Mouse (Mus musculus) kidney, embryonic 16.5 days (tissue): ENCODE data around the gene Cd63. TPM values are rescaled to one million over a fixed set of nuclear protein-coding genes. Genes with fewer than 3 reads are reported as not detected.

Source experiments
- ATAC-seq: fragments of 200-750 bp; cut with Nextera tagmentation; 2 replicates; pipeline ENCODE4 v1.8.0; 2017; ENCODE audit warnings: moderate TSS enrichment; ENCODE audit not compliant: low FRiP score, low TSS enrichment
- H3K27ac ChIP-seq: fragments of 300-500 bp; sonication (generic); 2 replicates; pipeline ENCODE4 v1.5.1; 2014; ENCODE audit warnings: low read length
- H3K27me3 ChIP-seq: fragments of 300-500 bp; sonication (generic); 2 replicates; pipeline ENCODE4 v1.6.1; 2014; ENCODE audit warnings: low read length, control low read depth, mixed read lengths; ENCODE audit not compliant: insufficient read depth
- H3K36me3 ChIP-seq: fragments of 300-500 bp; sonication (generic); 2 replicates; pipeline ENCODE4 v1.6.1; 2014; ENCODE audit warnings: low read length, control low read depth, mixed read lengths; ENCODE audit not compliant: insufficient read depth
- H3K4me1 ChIP-seq: fragments of 300-500 bp; sonication (generic); 2 replicates; pipeline ENCODE4 v1.6.1; 2014; ENCODE audit warnings: low read length, control low read depth, mixed read lengths; ENCODE audit not compliant: insufficient read depth
- H3K4me2 ChIP-seq: fragments of 300-500 bp; sonication (generic); replicated peaks from 2 replicates; pipeline ENCODE4 v1.6.1; 2014; ENCODE audit warnings: low read depth, low read length
- H3K4me3 ChIP-seq: fragments of 300-500 bp; sonication (generic); 2 replicates; pipeline ENCODE4 v1.5.1; 2014; ENCODE audit warnings: mild to moderate bottlenecking, low read length
- H3K9ac ChIP-seq: fragments of 300-500 bp; sonication (generic); replicated peaks from 2 replicates; pipeline ENCODE4 v1.6.1; 2014; ENCODE audit warnings: low read length
- H3K9me3 ChIP-seq: fragments of 300-500 bp; sonication (generic); 2 replicates; pipeline ENCODE4 v1.6.1; 2016; ENCODE audit warnings: low read length, control low read depth
- WGBS: fragments of 180-500 bp; shearing (Covaris S2); extraction: QIAGEN DNeasy Blood & Tissue Kit; methylation state at CpG from one replicate; pipeline ENCODE4 v1.1.7; 2014; 5-methylcytosine and 5-hydroxymethylcytosine counted together
- polyA plus RNA-seq: library from polyadenylated mRNA; unstranded; fragments of >200 nt; fragmentation: Nextera tagmentation; extraction: Ambion mirVana; gene quantifications from 2 replicates; pipeline ENCODE4 v1.2.1, GENCODE M21; 2015

The Cd63 gene
- polyA plus RNA-seq, 1 experiment from 2014 or later, result 850 TPM

GRCm38 (mm10) chr10:128890383-128891295 lies 10.2 kb upstream of the Cd63 start:
- Histone ChIP-seq H3K27ac (peak overlapping the region; percentile 94), H3K27me3 (no peaks in the 10 kb centered on the region; the same call in 1 of the 2 replicates), H3K4me3 (peak overlapping the region; percentile 82), H3K9ac (peak overlapping the region; percentile 87), H3K4me1 (peaks cover 37% of the 10 kb centered on the region), H3K4me2 (peak overlapping the region; percentile 94), H3K36me3 (peaks cover 15% of the 10 kb centered on the region), H3K9me3 (no peaks in the 10 kb centered on the region)
- peak; percentile 0; the same call in 1 of the 2 replicates for ATAC-seq
- WGBS, result under 1% methylated on average over 40 of the region's 40 CpGs

- peak within 1 kb of the TSS; percentile 94 for H3K27ac ChIP-seq
- peaks cover 43% of the 10 kb centered on the region for H3K4me1 ChIP-seq
- H3K4me2 ChIP-seq, result peak within 1 kb of the TSS; percentile 94
- peak within 1 kb of the TSS; percentile 87 for H3K9ac ChIP-seq
- peak within 1 kb of the TSS; percentile 82 for H3K4me3 ChIP-seq
- peaks cover 8% of the 10 kb centered on the region for H3K27me3 ChIP-seq
- peaks cover 7% of the 10 kb centered on the region for H3K36me3 ChIP-seq
- no peaks in the 10 kb centered on the region for H3K9me3 ChIP-seq
- peak; percentile 69 for ATAC-seq
- under 1% methylated on average over 55 of the region's 89 CpGs for WGBS
Observed at GRCm38 (mm10) chr10:128891296-128892094, 9.3 kb upstream of the Cd63 start, which contains the start of gene Gdf11. Gene Gdf11 (minus strand): TSS chr10:128891718.

- Histone ChIP-seq H3K4me1 (peaks cover 43% of the 10 kb centered on the region), H3K4me2 (peak overlapping the region; percentile 94), H3K27ac (peak overlapping the region; percentile 94), H3K36me3 (peaks cover 7% of the 10 kb centered on the region), H3K9me3 (no peaks in the 10 kb centered on the region), H3K4me3 (peak overlapping the region; percentile 82), H3K27me3 (peaks cover 14% of the 10 kb centered on the region), H3K9ac (peak overlapping the region; percentile 87)
- 2% methylated on average over 9 of the region's 9 CpGs for WGBS
- no peak for ATAC-seq
Observed at GRCm38 (mm10) chr10:128892246-128892645, 8.5 kb upstream of the Cd63 start.

- Histone ChIP-seq H3K27ac (no peak overlapping the region), H3K27me3 (peaks cover 14% of the 10 kb centered on the region), H3K4me3 (peak overlapping the region; percentile 17), H3K9me3 (no peaks in the 10 kb centered on the region), H3K4me2 (peak overlapping the region; percentile 35), H3K9ac (0 out of 2 replicates have a peak overlapping the region, but pooled peaks have one; percentile 41), H3K4me1 (peaks cover 26% of the 10 kb centered on the region), H3K36me3 (no peaks in the 10 kb centered on the region)
- no peak for ATAC-seq
- WGBS, result 0% methylated on average over 9 of the region's 9 CpGs
Observed at GRCm38 (mm10) chr10:128895437-128895836, 5.4 kb upstream of the Cd63 start.

- 5% methylated on average over 17 of the region's 17 CpGs for WGBS
- Histone ChIP-seq H3K27me3 (peaks cover 14% of the 10 kb centered on the region), H3K9ac (0 out of 2 replicates have a peak overlapping the region, but pooled peaks have one; percentile 41), H3K4me1 (peaks cover 23% of the 10 kb centered on the region), H3K27ac (no peak overlapping the region), H3K4me3 (peak overlapping the region; percentile 17), H3K36me3 (no peaks in the 10 kb centered on the region), H3K9me3 (no peaks in the 10 kb centered on the region), H3K4me2 (peak overlapping the region; percentile 35)
- ATAC-seq, result no peak
Observed at GRCm38 (mm10) chr10:128895952-128896693, 4.7 kb upstream of the Cd63 start.

GRCm38 (mm10) chr10:128896807-128897206 lies 4.0 kb upstream of the Cd63 start:
- Histone ChIP-seq H3K4me1 (peaks cover 23% of the 10 kb centered on the region), H3K9me3 (no peaks in the 10 kb centered on the region), H3K27ac (no peak overlapping the region), H3K36me3 (no peaks in the 10 kb centered on the region), H3K9ac (no peak overlapping the region), H3K4me2 (no peak overlapping the region), H3K4me3 (no peak overlapping the region), H3K27me3 (peaks cover 14% of the 10 kb centered on the region)
- ATAC-seq, result no peak
- WGBS, result 48% methylated on average over 1 of the region's 1 CpGs

- Histone ChIP-seq H3K36me3 (no peaks in the 10 kb centered on the region), H3K9ac (no peak overlapping the region), H3K4me3 (no peak overlapping the region), H3K27me3 (peaks cover 14% of the 10 kb centered on the region), H3K4me2 (no peak overlapping the region), H3K27ac (no peak overlapping the region), H3K9me3 (no peaks in the 10 kb centered on the region), H3K4me1 (peaks cover 19% of the 10 kb centered on the region)
- 0% methylated on average over 1 of the region's 1 CpGs for whole genome bisulfite sequencing
- no peak for ATAC-seq
Observed at GRCm38 (mm10) chr10:128897501-128897900, 3.3 kb upstream of the Cd63 start.

GRCm38 (mm10) chr10:128899759-128900490 lies 864 bp upstream of the Cd63 start:
- peaks cover 14% of the 10 kb centered on the region for H3K4me1 ChIP-seq
- H3K9me3 ChIP-seq, result no peaks in the 10 kb centered on the region
- H3K4me2 ChIP-seq, result no peak overlapping the region
- H3K27ac ChIP-seq, result peak overlapping the region; percentile 44
- H3K4me3 ChIP-seq, result no peak overlapping the region
- H3K9ac ChIP-seq, result no peak overlapping the region
- ATAC-seq, result no peak; the same call in 1 of the 2 replicates
- H3K36me3 ChIP-seq, result no peaks in the 10 kb centered on the region
- peaks cover 14% of the 10 kb centered on the region for H3K27me3 ChIP-seq
- 83% methylated on average over 6 of the region's 6 CpGs for WGBS
